Mouse (Mus musculus): ENCODE results near the gene Cpa4.

DNA sequence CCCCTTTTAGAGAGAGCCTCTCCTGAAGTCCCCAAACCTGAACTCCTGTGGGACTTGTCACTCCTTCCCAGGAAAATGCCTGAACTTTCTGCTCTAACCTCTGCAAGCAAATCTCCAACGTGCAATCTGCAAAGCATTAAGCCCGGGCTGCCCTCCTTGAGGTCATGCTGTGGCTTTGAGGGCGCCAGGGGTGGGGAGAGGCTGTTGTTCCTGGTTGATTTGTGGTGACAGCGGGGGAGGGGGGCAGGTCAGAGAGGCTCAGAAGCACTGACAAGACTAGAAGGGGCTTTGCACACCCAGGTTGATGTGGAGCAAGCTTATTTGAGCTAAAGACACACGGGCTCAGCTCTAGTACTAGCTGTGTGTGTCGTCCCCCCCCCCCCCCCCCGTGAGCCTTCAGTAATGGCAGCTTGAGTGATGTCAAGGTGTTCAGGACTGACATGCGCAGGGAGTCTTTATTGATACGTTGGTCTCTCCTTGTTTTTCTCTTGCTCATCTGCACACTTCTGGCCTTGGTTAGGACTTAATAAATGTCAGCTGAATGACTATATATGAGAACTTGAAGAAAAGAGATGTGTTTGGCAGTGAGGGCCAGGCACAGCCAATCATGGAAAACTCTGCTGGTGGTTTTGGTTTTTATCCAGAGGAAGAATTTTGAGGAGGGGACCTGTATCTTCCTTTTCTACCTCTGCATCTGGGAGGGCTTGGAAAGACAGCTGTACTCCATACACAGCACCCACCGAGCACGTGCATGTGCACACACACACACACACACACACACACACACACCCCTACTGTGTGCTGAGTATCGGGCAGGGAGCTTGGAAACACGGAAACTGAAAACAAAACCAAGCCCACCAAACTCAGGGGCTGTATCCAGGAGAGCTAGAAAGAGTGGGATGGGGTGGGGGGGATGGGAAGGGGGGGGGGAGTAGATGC is 49.1 kb downstream of the Cpa4 start:
- no peak for TF ChIP-seq CTCF (IDR thresholded peaks at IDR 0.05; ENCODE audit: extremely low read depth, insufficient read depth, low read length)
- TF ChIP-seq POLR2A (IDR thresholded peaks at IDR 0.05; ENCODE audit: extremely low read depth, insufficient read depth, low read length): no peak
